Comparison of ENCODE assay signal across 8 mouse cellular contexts in the genomic region with DNA sequence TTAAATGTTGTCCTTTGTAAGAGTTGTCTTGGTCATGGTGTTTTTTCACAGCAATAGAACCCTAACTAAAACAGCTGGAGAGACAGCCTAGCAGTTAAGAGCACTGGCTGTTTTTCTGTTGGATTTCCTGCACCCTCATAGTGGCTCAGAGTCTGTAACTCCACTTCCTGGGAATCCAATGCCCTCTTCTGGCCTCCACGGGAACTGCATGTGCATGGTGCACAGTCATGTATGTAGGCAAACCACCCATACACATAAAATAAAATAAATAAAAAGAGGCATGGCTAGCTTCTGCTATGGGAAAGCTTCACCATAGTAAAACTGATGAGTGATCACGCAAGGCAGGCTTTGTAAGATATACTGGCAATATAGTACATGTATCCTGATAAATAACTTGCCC. TPM values are rescaled to one million over a fixed set of nuclear protein-coding genes. Genes with fewer than 3 reads are reported as not detected.
DNase-seq lines count a peak whose midpoint lies in the region; ATAC-seq lines count a peak whose summit lies in the region.

No protein-coding gene starts in this region.

- no peaks in the 10 kb centered on the region for H3K27me3 ChIP-seq in forebrain, embryonic 11.5 days (ENCODE audit: control insufficient read depth, insufficient read depth, low read length)
- no peaks in the 10 kb centered on the region for H3K27me3 ChIP-seq in forebrain, embryonic 16.5 days (replicated peaks; ENCODE audit: control insufficient read depth, insufficient read depth, low read length)
- H3K27me3 ChIP-seq in liver, embryonic 12.5 days (replicated peaks) = peaks cover 4% of the 10 kb centered on the region; the same call in 1 of the 2 replicates

- 59% methylated on average over 2 of the region's 2 CpGs for WGBS in forebrain, embryonic 11.5 days
- WGBS in forebrain, embryonic 16.5 days = 44% methylated on average over 2 of the region's 2 CpGs
- WGBS in liver, embryonic 12.5 days (ENCODE audit: insufficient replicate concordance) = 37% methylated on average over 2 of the region's 2 CpGs

- no peak overlapping the region for H3K4me3 ChIP-seq in forebrain, embryonic 11.5 days (ENCODE audit: low read depth, low read length)
- no peak overlapping the region for H3K4me3 ChIP-seq in forebrain, embryonic 16.5 days (replicated peaks; ENCODE audit: low read length)
- no peak overlapping the region for H3K4me3 ChIP-seq in liver, embryonic 12.5 days

- H3K4me1 ChIP-seq in forebrain, embryonic 11.5 days (replicated peaks; ENCODE audit: control insufficient read depth, insufficient read depth, low read length) = no peaks in the 10 kb centered on the region
- H3K4me1 ChIP-seq in forebrain, embryonic 16.5 days (replicated peaks; ENCODE audit: control insufficient read depth, insufficient read depth, low read length) = no peaks in the 10 kb centered on the region
- H3K4me1 ChIP-seq in liver, embryonic 12.5 days = peaks cover 42% of the 10 kb centered on the region

- no peak overlapping the region for H3K9ac ChIP-seq in forebrain, embryonic 11.5 days (ENCODE audit: low read length)
- no peak overlapping the region for H3K9ac ChIP-seq in forebrain, embryonic 16.5 days (replicated peaks; ENCODE audit: low read depth, low read length)
- H3K9ac ChIP-seq in liver, embryonic 12.5 days = no peak overlapping the region

- no peak overlapping the region for H3K4me2 ChIP-seq in forebrain, embryonic 11.5 days (ENCODE audit: low read depth, low read length, severe bottlenecking)
- H3K4me2 ChIP-seq in forebrain, embryonic 16.5 days (ENCODE audit: low read length) = no peak overlapping the region
- no peak overlapping the region for H3K4me2 ChIP-seq in liver, embryonic 12.5 days

- ATAC-seq in forebrain, embryonic 11.5 days (replicated peaks; ENCODE audit: low FRiP score) = no peak
- no peak for ATAC-seq in forebrain, embryonic 16.5 days
- 0 out of 2 replicates have a peak, but pooled peaks have one; percentile 34 for ATAC-seq in liver, embryonic 12.5 days

- peak; percentile 67 for DNase-seq in forebrain, embryonic 11.5 days (ENCODE audit: low spot score)
- peak; percentile 30 for DNase-seq in ovary, postnatal 36 days (ENCODE audit: low spot score)
- DNase-seq in ovary, postnatal 10 days (ENCODE audit: low spot score) = no peak
- peak; percentile 55 to 77 for DNase-seq in cerebellum, postnatal 25 days
- DNase-seq in spleen, adult 18-20 months = peak; percentile 65 to 82
- DNase-seq in adipocyte (ENCODE audit: low spot score) = no peak

- no peak overlapping the region for H3K27ac ChIP-seq in forebrain, embryonic 11.5 days (ENCODE audit: low read depth, low read length)
- no peak overlapping the region for H3K27ac ChIP-seq in forebrain, embryonic 16.5 days (ENCODE audit: low read length)
- no peak overlapping the region for H3K27ac ChIP-seq in liver, embryonic 12.5 days

- no peaks in the 10 kb centered on the region for H3K36me3 ChIP-seq in forebrain, embryonic 11.5 days (ENCODE audit: control insufficient read depth, insufficient read depth, low read length)
- H3K36me3 ChIP-seq in forebrain, embryonic 16.5 days (ENCODE audit: control insufficient read depth, insufficient read depth) = no peaks in the 10 kb centered on the region
- H3K36me3 ChIP-seq in liver, embryonic 12.5 days = 0 out of 2 replicates have a peak, but pooled peaks cover 3% of the 10 kb centered on the region

- H3K9me3 ChIP-seq in forebrain, embryonic 11.5 days (ENCODE audit: control insufficient read depth, low read length) = no peaks in the 10 kb centered on the region
- H3K9me3 ChIP-seq in forebrain, embryonic 16.5 days (ENCODE audit: control insufficient read depth, low read length) = no peaks in the 10 kb centered on the region
- H3K9me3 ChIP-seq in liver, embryonic 12.5 days (replicated peaks) = no peaks in the 10 kb centered on the region

RNA-seq across cellular contexts. Expression of gene Tbc1d22a, which starts 9.0 kb away (rescaled TPM):
- polyA plus RNA-seq in forebrain, embryonic 11.5 days (2014; fragmentation: Nextera tagmentation; extraction: Ambion mirVana) = 8.7 and 9.3 TPM in 2 replicates
- polyA plus RNA-seq in forebrain, embryonic 16.5 days (2015; fragmentation: Nextera tagmentation; extraction: Ambion mirVana) = 11.6 and 13.4 TPM in 2 replicates
- polyA plus RNA-seq in liver, embryonic 12.5 days (2016; fragmentation: Nextera tagmentation; extraction: Ambion mirVana) = 8.8 and 9.2 TPM in 2 replicates

RNA-seq across cellular contexts. Expression of gene Cerk, which starts 19.4 kb away (rescaled TPM):
- polyA plus RNA-seq in forebrain, embryonic 11.5 days (2014; fragmentation: Nextera tagmentation; extraction: Ambion mirVana) = 17.4 and 19.1 TPM in 2 replicates
- polyA plus RNA-seq in forebrain, embryonic 16.5 days (2015; fragmentation: Nextera tagmentation; extraction: Ambion mirVana) = 23.4 and 23.8 TPM in 2 replicates
- 5.7 and 5.9 TPM in 2 replicates for polyA plus RNA-seq in liver, embryonic 12.5 days (2016; fragmentation: Nextera tagmentation; extraction: Ambion mirVana)

Comparison
In these comparisons a context has a peak if more than half of its experiments do, and no peak if none do; other contexts are left out.
1. DNase-seq: peak in forebrain, embryonic 11.5 days (single experiment), ovary, postnatal 36 days (single experiment), cerebellum, postnatal 25 days (2 of 2) and spleen, adult 18-20 months (2 of 2); none in ovary, postnatal 10 days (single experiment) and adipocyte (single experiment).